Mouse (Mus musculus) lung, adult 18-20 months (tissue): Measurements from ENCODE around the gene Vps16.

Experiments
- DNase-seq, 2 experiments: peaks; one replicate each; pipeline ENCODE4 v3.0.0; 2022; ENCODE audit warnings: mixed read lengths in 2 of 2

Vps16 gene

GRCm38 (mm10) chr2:130466438-130466837, 42.3 kb downstream of the Vps16 start:
- DNase-seq = no peak

DNA sequence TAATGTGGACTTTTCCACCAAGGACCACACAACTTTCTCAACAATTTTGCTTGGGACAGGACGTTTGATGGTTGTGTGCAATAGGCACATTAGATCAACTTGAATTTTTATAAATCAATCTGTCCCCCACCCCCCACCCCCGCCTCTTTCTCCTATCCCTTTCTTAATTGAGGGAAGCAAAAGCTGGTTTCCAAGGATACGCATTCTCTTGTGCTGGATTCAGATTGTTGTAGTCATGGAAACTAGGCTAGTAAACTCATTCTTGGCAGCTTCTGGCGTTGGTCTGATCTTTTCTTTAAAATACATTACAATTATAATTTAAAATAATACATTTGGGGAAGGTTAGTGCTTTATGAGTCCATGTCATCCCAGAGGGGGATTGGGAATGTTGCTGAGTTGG, 45.2 kb downstream of the Vps16 start:
- no peak for DNase-seq

- no peak for DNase-seq
Observed at GRCm38 (mm10) chr2:130469935-130470334, 45.8 kb downstream of the Vps16 start.

DNA sequence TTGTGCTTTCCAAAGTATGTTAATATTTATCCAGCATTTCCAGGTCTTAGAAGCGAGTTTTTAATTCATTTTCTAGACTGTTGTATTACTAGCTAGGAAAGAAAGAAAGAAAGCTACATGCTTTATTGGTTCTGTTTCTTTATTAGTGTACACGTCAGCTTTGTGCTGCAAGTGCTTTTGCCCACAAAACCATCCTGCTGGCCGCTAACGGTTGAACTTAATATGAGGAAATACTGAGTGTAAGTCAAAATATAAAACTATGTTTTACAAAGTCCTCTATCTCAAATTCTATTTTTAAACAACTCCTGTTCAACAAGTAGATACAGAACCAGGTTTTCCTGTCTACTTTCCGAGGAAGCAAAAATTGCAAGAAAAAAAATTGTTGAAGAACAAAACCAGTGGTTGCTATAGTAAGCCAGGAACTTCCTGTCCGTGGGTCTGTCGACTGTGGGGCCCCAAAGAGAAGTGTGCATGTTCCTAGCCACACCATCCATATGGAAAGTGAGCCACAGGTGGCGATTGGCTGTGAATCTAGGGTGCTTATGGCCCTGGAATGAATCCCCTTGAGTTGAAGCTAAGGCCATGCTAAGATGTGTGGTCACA, 48.9 kb downstream of the Vps16 start:
- no peak for DNase-seq

GRCm38 (mm10) chr2:130475764-130476163, 51.6 kb downstream of the Vps16 start:
- no peak for DNase-seq

GRCm38 (mm10) chr2:130476666-130477297, 52.6 kb downstream of the Vps16 start:
- no peak for DNase-seq

DNA sequence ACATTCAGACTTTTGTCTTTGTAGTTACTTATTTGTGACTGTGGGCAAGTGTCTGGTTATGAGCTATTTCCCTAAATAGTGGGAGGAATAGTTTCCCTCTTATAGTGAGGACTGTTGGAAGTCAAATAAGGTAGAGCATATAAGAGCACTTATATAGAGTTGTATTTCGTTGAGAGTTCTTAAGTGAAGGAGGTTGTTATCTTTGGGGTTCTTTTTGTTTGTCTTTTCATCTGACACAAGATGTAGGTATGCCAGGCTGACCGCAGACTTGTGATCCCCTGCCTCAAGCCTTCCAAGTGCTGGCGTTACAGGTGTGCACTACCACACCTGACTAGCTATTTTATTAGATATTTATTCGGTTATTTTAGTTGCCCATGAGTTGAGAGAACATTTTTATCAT, 58.0 kb downstream of the Vps16 start:
- peak in 1 of 2 experiments; percentile 27 for DNase-seq

DNA sequence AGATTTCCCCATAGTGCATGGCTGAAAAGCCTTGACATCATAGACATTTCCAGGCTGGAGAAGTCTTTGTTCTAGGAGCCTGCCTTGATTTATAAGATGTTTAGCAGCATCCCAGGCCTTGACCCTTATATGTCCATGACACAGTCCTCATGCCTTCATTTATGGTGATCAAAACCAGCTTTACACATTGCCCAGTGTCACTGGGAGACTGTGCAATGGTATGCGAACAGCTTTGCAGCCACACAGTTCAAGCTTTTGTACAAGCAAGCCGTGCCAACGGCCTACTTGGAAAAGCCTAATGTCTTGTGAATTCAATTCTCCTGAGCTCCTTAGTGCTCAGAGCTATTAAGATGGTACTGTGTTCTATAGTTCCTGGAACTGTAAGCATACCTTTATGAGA, 58.6 kb downstream of the Vps16 start:
- no peak for DNase-seq

GRCm38 (mm10) chr2:130484206-130484605, 60.1 kb downstream of the Vps16 start:
- DNase-seq = no peak

- no peak for DNase-seq
Observed at GRCm38 (mm10) chr2:130488002-130488401, 63.9 kb downstream of the Vps16 start.

DNA sequence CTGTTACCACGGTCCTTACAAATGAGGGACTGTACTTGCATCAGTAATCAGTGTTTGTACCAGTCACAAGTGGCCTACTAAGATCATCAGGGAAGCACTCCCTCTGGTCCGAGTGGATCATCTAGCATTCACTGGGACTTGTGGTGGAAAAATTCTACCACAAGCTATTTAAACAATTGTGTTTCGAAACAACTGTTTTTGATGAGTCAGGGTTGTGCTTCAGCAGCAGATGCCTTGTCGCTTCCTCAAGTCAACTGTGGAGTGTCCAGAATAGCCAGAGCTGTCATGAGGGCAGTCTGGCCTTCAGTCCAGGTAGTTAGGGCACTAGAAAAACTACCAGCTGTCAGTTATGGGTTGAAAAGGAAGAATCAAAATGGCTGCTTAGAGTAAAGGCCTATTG, 64.5 kb downstream of the Vps16 start:
- no peak for DNase-seq

GRCm38 (mm10) chr2:130491162-130491561, 67.0 kb downstream of the Vps16 start:
- no peak for DNase-seq

GRCm38 (mm10) chr2:130491587-130491986, 67.4 kb downstream of the Vps16 start:
- DNase-seq = peak; percentile 29 to 33
